Comparison of ENCODE assay signal across 20 mouse cellular contexts in genomic region chr7:136121406-136121805, GRCm38 (mm10).
DNase-seq lines count a peak whose midpoint lies in the region; ATAC-seq and TF ChIP-seq lines count a peak whose summit lies in the region.
"Had no signal": no experiment of that assay in that cellular context is flagged by ENCODE, and none has a peak within 500 bp of the region (broad histone marks: within the 10 kb centered on the region; RNA-seq: fewer than 3 reads in every experiment).

No protein-coding gene starts in this region.

- 92% methylated on average over 1 of the region's 1 CpGs for WGBS in heart, adult 2 months
- 83% methylated on average over 1 of the region's 1 CpGs for WGBS in heart, embryonic 10.5 days
- 86% methylated on average over 1 of the region's 1 CpGs for WGBS in lung, embryonic 14.5 days
- WGBS in lung, adult 2 months = 85% methylated on average over 1 of the region's 1 CpGs

- no peak for DNase-seq in heart, adult 2 months
- no peak for DNase-seq in heart, embryonic 10.5 days (ENCODE audit: low spot score)
- peak; percentile 13 for DNase-seq in lung, embryonic 14.5 days
- DNase-seq in lung, adult 2 months = no peak
- no peak for DNase-seq in brain, embryonic 14.5 days (ENCODE audit: low read depth)
- peak; percentile 46 for DNase-seq in retina, postnatal 1 day
- DNase-seq in urinary bladder, postnatal 36 days (ENCODE audit: low spot score in 2 of 2) = no peak
- DNase-seq: adrenal gland, postnatal 25 days; cerebellum, postnatal 10 days; kidney, adult 11 months; kidney, postnatal 25 days; layer of hippocampus, postnatal 36 days; thymus, postnatal 36 days had no signal

- H3K4me3 ChIP-seq in heart, adult 2 months = no peak overlapping the region
- H3K4me3 ChIP-seq in heart, embryonic 10.5 days = no peak overlapping the region
- H3K4me3 ChIP-seq in lung, embryonic 14.5 days (ENCODE audit: low read depth, low read length) = no peak overlapping the region
- H3K4me3 ChIP-seq in lung, adult 2 months (replicated peaks; ENCODE audit: extremely low read depth, low read depth, low read length) = no peak overlapping the region
- H3K4me3 ChIP-seq: embryonic facial prominence, embryonic 13.5 days; heart, embryonic 15.5 days; hindbrain, embryonic 12.5 days; limb, embryonic 13.5 days; megakaryocyte, embryonic 14.5 days; myocyte had no signal

- H3K4me1 ChIP-seq in heart, adult 2 months (ENCODE audit: control insufficient read depth, insufficient read depth, low read length) = no peaks in the 10 kb centered on the region
- 0 out of 2 replicates have a peak, but pooled peaks cover 3% of the 10 kb centered on the region for H3K4me1 ChIP-seq in heart, embryonic 10.5 days
- H3K4me1 ChIP-seq in lung, embryonic 14.5 days (ENCODE audit: insufficient read depth) = peaks cover 4% of the 10 kb centered on the region; the same call in 1 of the 2 replicates
- H3K4me1 ChIP-seq in lung, adult 2 months (ENCODE audit: control insufficient read depth, insufficient read depth, low read length) = peaks cover 2% of the 10 kb centered on the region; the same call in 1 of the 2 replicates
- H3K4me1 ChIP-seq: embryonic facial prominence, embryonic 13.5 days; heart, embryonic 15.5 days; megakaryocyte, embryonic 14.5 days had no signal

- H3K79me2 ChIP-seq in heart, adult 2 months (replicated peaks; ENCODE audit: control insufficient read depth, insufficient read depth, low read length) = no peaks in the 10 kb centered on the region

- no peaks in the 10 kb centered on the region for H3K27me3 ChIP-seq in heart, adult 2 months (ENCODE audit: control insufficient read depth, insufficient read depth, low read length)
- 0 out of 2 replicates have a peak, but pooled peaks cover 6% of the 10 kb centered on the region for H3K27me3 ChIP-seq in heart, embryonic 10.5 days (ENCODE audit: insufficient read depth, poor library complexity, severe bottlenecking)
- H3K27me3 ChIP-seq in lung, embryonic 14.5 days (ENCODE audit: insufficient read depth, low read length) = no peaks in the 10 kb centered on the region
- H3K27me3 ChIP-seq: embryonic facial prominence, embryonic 13.5 days; heart, embryonic 15.5 days; hindbrain, embryonic 12.5 days; megakaryocyte, embryonic 14.5 days had no signal

- no peak for ATAC-seq in lung, embryonic 14.5 days (ENCODE audit: insufficient read depth)
- no peak for ATAC-seq in inflammation-experienced regulatory T-cells, adult 6 months

- no peak overlapping the region for H3K27ac ChIP-seq in heart, adult 2 months
- H3K27ac ChIP-seq in heart, embryonic 10.5 days = no peak overlapping the region
- no peak overlapping the region for H3K27ac ChIP-seq in lung, embryonic 14.5 days (ENCODE audit: low read depth)
- H3K27ac ChIP-seq: embryonic facial prominence, embryonic 13.5 days; heart, embryonic 15.5 days; hindbrain, embryonic 12.5 days; limb, embryonic 13.5 days had no signal

- intact Hi-C loops in heart, adult 2 months (cut with DNase I) = no loop called here

- no peak overlapping the region for H3K9ac ChIP-seq in heart, adult 2 months (ENCODE audit: low read depth, low read length)
- H3K9ac ChIP-seq in lung, embryonic 14.5 days = no peak overlapping the region
- H3K9ac ChIP-seq: embryonic facial prominence, embryonic 13.5 days; heart, embryonic 15.5 days; hindbrain, embryonic 12.5 days; limb, embryonic 13.5 days had no signal

- no peak for TF ChIP-seq EP300 in heart, adult 2 months (IDR thresholded peaks at IDR 0.05; ENCODE audit: insufficient read depth, low read depth, low read length)

- no peak overlapping the region for H3K4me2 ChIP-seq in lung, embryonic 14.5 days
- H3K4me2 ChIP-seq: embryonic facial prominence, embryonic 13.5 days; heart, embryonic 15.5 days; hindbrain, embryonic 12.5 days; limb, embryonic 13.5 days had no signal

- TF ChIP-seq POLR2A in heart, adult 2 months (IDR thresholded peaks at IDR 0.05; ENCODE audit: insufficient read depth, low read depth, low read length) = no peak
- TF ChIP-seq POLR2A in lung, adult 2 months (IDR thresholded peaks at IDR 0.05; ENCODE audit: borderline replicate concordance, extremely low read depth, low read depth, low read length) = no peak
- no peak for TF ChIP-seq POLR2A in brain, embryonic 14.5 days (IDR thresholded peaks at IDR 0.05; ENCODE audit: borderline replicate concordance, extremely low read depth, insufficient read depth, insufficient read length, poor library complexity, severe bottlenecking)

- no peaks in the 10 kb centered on the region for H3K36me3 ChIP-seq in heart, adult 2 months (ENCODE audit: control insufficient read depth, insufficient read depth, low read length)
- no peaks in the 10 kb centered on the region for H3K36me3 ChIP-seq in heart, embryonic 10.5 days
- H3K36me3 ChIP-seq in lung, embryonic 14.5 days (ENCODE audit: insufficient read depth) = no peaks in the 10 kb centered on the region
- H3K36me3 ChIP-seq: embryonic facial prominence, embryonic 13.5 days; heart, embryonic 15.5 days; hindbrain, embryonic 12.5 days; limb, embryonic 13.5 days had no signal

- no peaks in the 10 kb centered on the region for H3K9me3 ChIP-seq in heart, embryonic 10.5 days
- H3K9me3 ChIP-seq in lung, embryonic 14.5 days (ENCODE audit: low read depth, low read length) = no peaks in the 10 kb centered on the region
- H3K9me3 ChIP-seq: embryonic facial prominence, embryonic 13.5 days; heart, embryonic 15.5 days; hindbrain, embryonic 12.5 days; limb, embryonic 13.5 days; megakaryocyte, embryonic 14.5 days had no signal

- peak; percentile 25 for TF ChIP-seq CTCF in heart, adult 2 months (IDR thresholded peaks at IDR 0.05)
- peak; percentile 41 for TF ChIP-seq CTCF in lung, embryonic 14.5 days (IDR thresholded peaks at IDR 0.05; ENCODE audit: low read depth)
- TF ChIP-seq CTCF in lung, adult 2 months (IDR thresholded peaks at IDR 0.05; ENCODE audit: insufficient read depth, low read length) = no peak
- TF ChIP-seq CTCF in brain, embryonic 14.5 days (IDR thresholded peaks at IDR 0.05; ENCODE audit: borderline replicate concordance, extremely low read depth, insufficient read depth, insufficient read length) = peak; percentile 26; the same call in 1 of the 2 replicates

Comparison
In these comparisons a context has a peak if more than half of its experiments do, and no peak if none do; other contexts are left out.
1. DNase-seq: peak in lung, embryonic 14.5 days (single experiment) and retina, postnatal 1 day (single experiment); none in heart, adult 2 months (0 of 2), heart, embryonic 10.5 days (single experiment), lung, adult 2 months (single experiment), brain, embryonic 14.5 days (single experiment) and urinary bladder, postnatal 36 days (0 of 2).